Mouse (Mus musculus) limb, embryonic 11.5 days (tissue): ENCODE data around the gene Pmpca. TPM values are rescaled to one million over a fixed set of nuclear protein-coding genes. Genes with fewer than 3 reads are reported as not detected.
"Not testable (repeated sequence)": the region's sequence is repeated elsewhere in the genome, so short reads cannot be mapped to it uniquely, and the experiment has no call there.

Experiments used
- ATAC-seq: fragments of 200-750 bp; cut with Nextera tagmentation; 2 replicates; pipeline ENCODE4 v1.8.0; 2017; ENCODE audit warnings: low read depth; ENCODE audit not compliant: insufficient number of reproducible peaks, low FRiP score, low TSS enrichment
- DNase-seq: peaks from one replicate; pipeline ENCODE4 v3.0.0-alpha.2; 2015; ENCODE audit warnings: low spot score
- H3K27ac ChIP-seq: fragments of 300-500 bp; sonication (generic); replicated peaks from 2 replicates; pipeline ENCODE4 v1.5.1; 2014; ENCODE audit warnings: low read depth, mild to moderate bottlenecking, low read length
- H3K27me3 ChIP-seq: fragments of 300-500 bp; sonication (generic); 2 replicates; pipeline ENCODE4 v1.6.1; 2014; ENCODE audit warnings: mild to moderate bottlenecking, low read length, mixed read lengths; ENCODE audit not compliant: control insufficient read depth, insufficient read depth
- H3K36me3 ChIP-seq: fragments of 300-500 bp; sonication (generic); 2 replicates; pipeline ENCODE4 v1.6.1; 2014; ENCODE audit warnings: mild to moderate bottlenecking, low read length, moderate library complexity, mixed read lengths; ENCODE audit not compliant: control insufficient read depth, insufficient read depth
- H3K4me1 ChIP-seq: fragments of 300-500 bp; sonication (generic); 2 replicates; pipeline ENCODE4 v1.6.1; 2014; ENCODE audit warnings: low read length, mixed read lengths; ENCODE audit not compliant: control insufficient read depth, insufficient read depth
- H3K4me2 ChIP-seq: fragments of 300-500 bp; sonication (generic); 2 replicates; pipeline ENCODE4 v1.6.1; 2014; ENCODE audit warnings: low read depth, mild to moderate bottlenecking, moderate library complexity; ENCODE audit not compliant: severe bottlenecking
- H3K4me3 ChIP-seq: fragments of 300-500 bp; sonication (generic); 2 replicates; pipeline ENCODE4 v1.5.1; 2014; ENCODE audit warnings: low read depth, low read length
- H3K9ac ChIP-seq: fragments of 300-500 bp; sonication (generic); 2 replicates; pipeline ENCODE4 v1.6.1; 2014; ENCODE audit warnings: mild to moderate bottlenecking, low read length
- H3K9me3 ChIP-seq: fragments of 300-500 bp; sonication (generic); 2 replicates; pipeline ENCODE4 v1.6.1; 2016; ENCODE audit warnings: low read length; ENCODE audit not compliant: control insufficient read depth
- WGBS: fragments of 180-500 bp; shearing (Covaris S2); extraction: QIAGEN DNeasy Blood & Tissue Kit; methylation state at CpG from one replicate; pipeline ENCODE4 v1.1.7; 2014; 5-methylcytosine and 5-hydroxymethylcytosine counted together
- polyA plus RNA-seq: library from polyadenylated mRNA; unstranded; fragments of >200 nt; fragmentation: Nextera tagmentation; extraction: Ambion mirVana; gene quantifications from 2 replicates; pipeline ENCODE4 v1.2.1, GENCODE M21; 2014

Pmpca gene
- polyA plus RNA-seq, 1 experiment from 2014 or later: 99.8 TPM

DNA sequence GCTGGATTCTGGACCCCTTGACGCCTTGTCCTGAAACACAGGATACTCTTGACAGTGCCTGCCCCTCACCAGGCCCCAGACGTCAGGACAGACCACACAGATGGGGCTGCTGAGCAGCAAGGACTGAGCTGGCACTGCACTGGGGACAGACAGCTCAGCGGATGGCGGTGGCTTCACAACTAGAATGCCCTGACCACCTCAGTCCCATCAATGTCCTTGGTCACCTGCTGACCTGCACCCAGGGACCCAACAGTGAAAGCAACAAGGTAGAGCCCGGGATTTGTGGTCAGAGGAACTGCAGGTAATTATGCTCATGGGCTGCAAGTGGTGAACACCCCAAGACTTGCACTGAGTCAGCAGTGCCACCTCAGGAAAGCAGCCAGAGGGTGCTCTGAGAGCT lies 26.1 kb upstream of the Pmpca start:
- ATAC-seq (no peak), DNase-seq (no peak)
- WGBS: 85% methylated on average over 5 of the region's 5 CpGs
- Histone ChIP-seq H3K27me3 (no peaks in the 10 kb centered on the region), H3K27ac (no peak overlapping the region), H3K4me2 (no peak overlapping the region), H3K9me3 (no peaks in the 10 kb centered on the region), H3K36me3 (peaks cover 22% of the 10 kb centered on the region), H3K4me3 (no peak overlapping the region), H3K4me1 (no peaks in the 10 kb centered on the region), H3K9ac (no peak overlapping the region)

DNA sequence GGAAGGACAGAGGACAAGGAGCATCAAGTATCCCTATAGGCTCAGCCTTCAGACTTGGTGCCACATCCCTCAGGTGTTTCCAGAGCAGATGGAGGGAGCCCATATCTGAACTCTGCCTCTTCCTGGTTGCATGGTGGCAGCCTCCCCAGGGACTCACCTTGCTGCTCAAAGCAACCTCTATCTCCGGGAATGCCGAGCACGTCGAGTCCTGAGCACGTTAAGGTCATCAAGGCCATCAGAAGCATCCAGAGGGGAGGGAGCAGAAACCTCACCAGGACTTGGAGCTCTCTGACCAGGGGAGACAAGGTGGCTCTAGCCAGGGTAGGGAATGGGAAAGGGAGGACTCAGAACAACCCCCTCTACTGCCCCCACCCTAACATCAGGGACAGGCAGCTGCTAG lies 25.7 kb upstream of the Pmpca start:
- H3K36me3 ChIP-seq: peaks cover 22% of the 10 kb centered on the region
- H3K4me1 ChIP-seq: no peaks in the 10 kb centered on the region
- no peak overlapping the region for H3K4me2 ChIP-seq
- no peak overlapping the region for H3K27ac ChIP-seq
- 86% methylated on average over 5 of the region's 5 CpGs for WGBS
- H3K4me3 ChIP-seq: no peak overlapping the region
- no peaks in the 10 kb centered on the region for H3K27me3 ChIP-seq
- no peaks in the 10 kb centered on the region for H3K9me3 ChIP-seq
- no peak for ATAC-seq
- no peak for DNase-seq
- H3K9ac ChIP-seq: no peak overlapping the region

DNA sequence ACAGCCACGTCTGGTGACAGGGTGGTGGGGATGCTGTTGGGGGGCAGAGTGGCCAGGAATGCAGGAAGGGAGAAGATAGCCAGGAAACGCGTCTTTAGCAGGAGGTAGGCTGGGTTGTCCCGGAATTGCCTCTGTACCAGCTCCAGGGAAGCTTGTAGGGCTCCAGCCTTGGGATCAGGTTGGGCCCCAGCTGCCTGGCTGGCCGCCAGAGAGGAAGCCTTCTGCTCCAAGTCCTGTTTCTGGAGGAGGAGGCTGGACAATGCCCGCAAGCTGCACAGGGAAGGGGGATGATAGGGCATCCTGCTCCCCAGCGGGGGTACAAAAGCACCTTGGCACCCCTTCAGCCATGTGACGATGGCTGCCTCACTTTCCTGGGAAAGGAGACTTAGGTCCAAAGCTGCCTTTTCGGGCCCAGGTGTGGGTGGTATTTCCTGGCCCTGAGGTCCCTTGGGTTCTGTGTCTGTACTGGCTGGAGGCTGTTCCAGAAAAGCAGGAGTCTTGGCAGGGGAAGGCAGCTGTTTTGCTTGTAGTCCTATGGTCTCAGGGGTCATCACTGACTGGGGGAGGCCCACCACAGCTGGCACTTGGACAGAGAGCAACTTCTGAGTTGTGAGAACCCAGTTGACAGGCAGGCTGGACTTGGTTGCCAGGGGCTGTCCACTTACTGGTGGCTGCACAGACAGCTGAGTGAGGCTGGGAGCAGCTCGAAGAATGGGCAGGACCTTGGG lies 24.2 kb upstream of the Pmpca start:
- ATAC-seq: no peak
- Histone ChIP-seq H3K4me3 (no peak overlapping the region), H3K9me3 (no peaks in the 10 kb centered on the region), H3K27ac (no peak overlapping the region), H3K4me2 (no peak overlapping the region), H3K36me3 (peaks cover 22% of the 10 kb centered on the region), H3K9ac (no peak overlapping the region), H3K27me3 (no peaks in the 10 kb centered on the region), H3K4me1 (no peaks in the 10 kb centered on the region)
- 86% methylated on average over 10 of the region's 10 CpGs for WGBS
- no peak for DNase-seq

DNA sequence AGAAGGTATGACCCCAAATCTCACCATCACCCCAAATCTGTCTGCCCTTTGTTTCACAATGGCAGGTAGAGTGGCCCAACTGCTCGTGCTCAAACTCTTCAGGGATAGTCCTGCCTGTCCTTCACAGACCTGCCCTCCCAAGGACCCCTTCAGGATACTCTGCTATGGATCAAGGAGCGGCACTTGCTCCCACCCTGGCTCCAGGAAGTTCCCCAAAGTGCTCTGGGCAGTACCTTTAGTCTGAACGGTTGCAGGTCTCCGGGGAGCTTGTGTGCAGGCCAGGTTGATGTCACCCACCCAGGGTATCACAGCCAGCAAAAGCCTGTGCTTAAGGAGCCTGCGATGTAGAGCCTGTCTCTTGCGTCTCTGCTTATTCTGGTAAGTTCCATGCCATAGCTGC lies 21.2 kb upstream of the Pmpca start:
- Histone ChIP-seq H3K27ac (no peak overlapping the region), H3K9me3 (no peaks in the 10 kb centered on the region), H3K36me3 (peaks cover 27% of the 10 kb centered on the region), H3K4me2 (no peak overlapping the region), H3K4me1 (no peaks in the 10 kb centered on the region), H3K9ac (no peak overlapping the region), H3K27me3 (no peaks in the 10 kb centered on the region), H3K4me3 (no peak overlapping the region)
- 94% methylated on average over 6 of the region's 6 CpGs for WGBS
- no peak for ATAC-seq
- no peak for DNase-seq

DNA sequence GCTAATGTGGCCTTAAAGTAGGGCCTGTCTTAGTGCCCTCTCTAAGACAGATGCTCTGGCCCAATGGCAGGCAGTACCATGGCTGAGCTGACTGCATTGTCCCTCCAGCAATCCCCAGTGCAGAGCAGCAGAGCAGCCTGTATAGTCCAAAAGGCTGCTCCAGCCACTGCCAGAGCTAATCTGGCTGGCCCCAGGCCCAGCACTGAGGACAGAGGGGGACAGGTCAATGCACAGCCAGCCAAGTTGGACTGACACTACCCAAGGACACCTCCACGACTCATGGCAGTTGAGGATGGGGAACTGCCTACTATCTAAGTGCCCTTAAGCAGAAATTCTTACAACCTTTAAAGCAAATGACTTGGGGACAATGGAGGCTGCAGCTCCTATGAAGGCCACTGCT lies 20.6 kb upstream of the Pmpca start:
- WGBS: 78% methylated on average over 1 of the region's 1 CpGs

DNA sequence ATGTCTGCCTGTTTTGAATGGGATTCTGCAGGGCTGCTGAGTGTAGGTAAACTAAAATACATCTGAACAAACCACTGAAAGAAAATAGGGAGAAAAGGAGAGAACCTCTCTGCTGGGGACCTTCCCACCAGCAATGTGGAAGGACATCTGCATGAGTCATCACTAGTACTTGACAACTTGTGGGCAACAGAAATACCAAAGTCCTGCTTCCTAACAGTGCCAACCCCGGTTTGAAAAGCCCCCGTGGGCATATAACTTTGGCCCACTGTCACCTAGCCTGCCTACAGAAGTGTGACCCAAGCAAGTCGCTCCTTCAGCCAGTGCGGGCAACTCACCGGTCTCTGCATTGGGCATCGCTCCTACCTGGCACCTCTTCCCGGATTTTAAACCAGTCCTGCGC lies 16.7 kb upstream of the Pmpca start:
- no peak overlapping the region for H3K9ac ChIP-seq
- ATAC-seq (no peak), DNase-seq (no peak)
- no peaks in the 10 kb centered on the region for H3K4me1 ChIP-seq
- 97% methylated on average over 8 of the region's 8 CpGs for WGBS
- H3K4me2 ChIP-seq: no peak overlapping the region
- no peak overlapping the region for H3K4me3 ChIP-seq
- H3K9me3 ChIP-seq: no peaks in the 10 kb centered on the region
- H3K36me3 ChIP-seq: peaks cover 33% of the 10 kb centered on the region
- H3K27me3 ChIP-seq: no peaks in the 10 kb centered on the region
- H3K27ac ChIP-seq: no peak overlapping the region

More for the DNA sequence above, 20.6 kb upstream of the Pmpca start:
- Histone ChIP-seq H3K27me3 (no peaks in the 10 kb centered on the region), H3K36me3 (peaks cover 33% of the 10 kb centered on the region), H3K27ac (no peak overlapping the region), H3K4me1 (no peaks in the 10 kb centered on the region), H3K9me3 (no peaks in the 10 kb centered on the region), H3K4me2 (no peak overlapping the region), H3K4me3 (no peak overlapping the region), H3K9ac (no peak overlapping the region)
- no peak for ATAC-seq
- DNase-seq: no peak

DNA sequence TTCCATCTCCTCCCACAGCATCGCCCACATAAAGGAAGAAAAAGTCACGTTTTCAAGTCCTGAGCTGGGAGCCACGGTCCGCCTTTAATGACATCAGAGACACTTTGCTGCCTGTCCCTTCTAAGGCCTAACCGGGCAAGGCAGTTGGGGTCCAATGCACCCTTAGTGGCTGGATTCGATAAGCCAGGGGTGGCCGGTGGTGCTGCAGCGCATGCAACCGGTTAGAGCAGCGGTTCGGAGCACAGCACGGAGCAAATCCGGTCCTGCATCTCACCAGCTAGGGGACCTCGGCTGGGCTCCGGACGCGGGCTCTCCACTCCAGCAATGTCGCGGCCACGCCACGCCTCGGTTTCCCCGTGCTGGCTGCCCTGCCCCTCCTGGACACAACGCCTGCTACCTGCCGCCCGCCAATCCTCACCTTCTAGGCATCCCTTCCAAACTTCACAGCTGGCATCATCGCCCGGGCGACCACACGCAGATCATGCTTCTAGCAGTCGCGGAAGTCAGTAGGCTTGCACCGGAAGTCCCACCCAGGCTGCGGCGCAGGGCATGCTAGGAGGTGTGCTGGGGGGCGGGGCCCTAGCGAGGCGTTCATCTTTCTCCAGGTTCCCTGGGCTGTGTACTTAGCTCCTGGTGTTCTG lies 8.9 kb upstream of the Pmpca start, which contains the start of gene Snapc4:
Gene Snapc4, minus strand, starts transcription at position 523 of the 641 bp plus-strand sequence.
- Histone ChIP-seq H3K9me3 (no peaks in the 10 kb centered on the region), H3K36me3 (peaks cover 25% of the 10 kb centered on the region), H3K27me3 (no peaks in the 10 kb centered on the region), H3K4me2 (peak within 1 kb of the TSS; percentile 89), H3K9ac (peak within 1 kb of the TSS; percentile 74), H3K4me3 (peak within 1 kb of the TSS; percentile 83), H3K27ac (no peak within 1 kb of the TSS; the same call in 1 of the 2 replicates), H3K4me1 (0 out of 2 replicates have a peak, but pooled peaks cover 3% of the 10 kb centered on the region)
- ATAC-seq: peak; percentile 92
- DNase-seq: peak; percentile 92
- WGBS: under 1% methylated on average over 38 of the region's 38 CpGs

DNA sequence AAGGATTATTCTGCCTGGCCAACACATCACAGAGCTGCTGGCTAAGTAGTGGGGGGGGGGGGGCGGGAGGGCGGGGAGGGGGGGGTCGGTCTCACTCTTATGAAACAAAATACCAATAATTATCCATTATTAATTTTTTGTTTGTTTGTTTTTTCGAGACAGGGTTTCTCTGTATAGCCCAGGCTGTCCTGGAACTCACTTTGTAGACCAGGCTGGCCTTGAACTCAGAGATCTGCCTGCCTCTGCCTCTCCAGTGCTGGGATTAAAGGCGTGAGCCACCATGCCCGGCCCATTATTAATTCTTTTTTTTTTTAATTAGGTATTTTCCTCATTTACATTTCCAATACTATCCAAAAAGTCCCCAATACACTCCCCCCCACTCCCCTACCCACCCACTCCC lies 8.3 kb upstream of the Pmpca start:
- H3K9ac ChIP-seq, ATAC-seq, H3K4me1 ChIP-seq, H3K27ac ChIP-seq, DNase-seq, H3K9me3 ChIP-seq, H3K27me3 ChIP-seq: not testable (repeated sequence)
- Histone ChIP-seq H3K36me3 (peaks cover 25% of the 10 kb centered on the region), H3K4me3 (peak overlapping the region; percentile 83), H3K4me2 (peak overlapping the region; percentile 89)
- 28% methylated on average over 6 of the region's 6 CpGs for WGBS
